Mouse (Mus musculus) layer of hippocampus, adult 9-11 months (tissue): ENCODE results near the gene Carm1.
A peak's percentile ranks its signal among the peaks of the same experiment; 100 is the strongest.

Experiments
- DNase-seq: peaks from one replicate; pipeline ENCODE4 v3.0.0; 2022

The Carm1 gene

DNA sequence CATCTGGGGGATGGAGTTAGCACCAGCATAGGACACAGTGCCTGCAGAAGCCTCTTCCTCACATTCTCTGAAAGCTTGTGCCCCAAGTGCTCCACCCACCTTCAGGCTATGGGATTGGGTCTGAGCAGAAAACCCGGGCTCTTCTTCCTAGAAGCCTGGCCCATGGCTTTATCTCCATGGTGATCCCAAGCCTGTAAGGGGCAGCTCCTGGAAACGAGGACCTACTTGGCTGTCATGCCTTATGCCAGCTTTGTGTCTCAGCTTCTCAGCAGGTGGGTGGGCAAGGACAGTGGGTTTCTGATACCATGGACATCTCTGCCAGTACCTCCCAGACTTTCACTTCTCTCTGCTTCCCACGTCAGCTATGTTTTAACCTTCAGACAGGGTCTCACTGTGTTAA lies 31.5 kb downstream of the Carm1 start:
- no peak for DNase-seq

DNA sequence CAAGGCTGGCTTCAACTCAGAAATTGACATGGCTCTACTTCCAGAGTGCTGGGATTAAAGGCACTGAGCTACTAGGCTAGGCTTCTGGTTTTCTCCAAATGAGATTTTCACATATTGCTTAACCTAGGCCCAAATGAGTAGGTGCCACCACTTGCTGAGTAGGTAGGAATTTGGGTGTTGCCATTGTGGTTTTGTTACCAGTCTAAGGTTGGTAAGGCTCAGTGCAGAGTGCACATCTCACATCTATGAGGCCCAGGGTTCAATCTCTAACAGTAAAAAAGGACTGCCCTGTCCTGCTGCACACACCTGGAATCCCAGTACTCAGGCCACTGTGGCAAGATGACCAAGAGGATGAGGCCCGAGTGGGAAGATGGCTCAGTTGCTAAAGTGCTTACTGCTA lies 38.7 kb downstream of the Carm1 start:
- DNase-seq: no peak

DNA sequence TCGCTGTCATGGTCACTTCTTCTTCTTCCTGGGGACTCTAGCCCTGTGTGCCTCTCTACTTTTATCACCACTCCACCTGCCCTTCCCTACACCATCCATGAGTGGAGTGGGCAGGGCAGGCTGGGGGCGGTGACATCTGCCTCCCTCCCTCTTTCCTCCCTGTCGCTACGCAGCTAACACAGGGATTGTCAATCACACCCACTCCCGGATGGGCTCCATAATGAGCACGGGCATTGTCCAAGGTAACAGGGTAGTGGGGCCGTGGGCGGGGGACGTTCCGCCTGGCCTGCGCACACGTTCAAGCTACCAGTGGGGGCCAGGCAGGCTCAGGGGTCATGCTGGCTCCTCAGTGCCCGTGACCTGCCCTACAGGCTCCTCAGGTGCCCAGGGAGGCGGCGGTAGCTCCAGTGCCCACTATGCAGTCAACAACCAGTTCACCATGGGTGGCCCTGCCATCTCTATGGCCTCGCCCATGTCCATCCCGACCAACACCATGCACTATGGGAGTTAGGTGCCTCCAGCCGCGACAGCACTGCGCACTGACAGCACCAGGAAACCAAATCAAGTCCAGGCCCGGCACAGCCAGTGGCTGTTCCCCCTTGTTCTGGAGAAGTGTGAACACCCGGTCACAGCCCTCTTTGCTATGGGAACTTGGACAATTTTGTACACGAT lies 41.1 kb downstream of the Carm1 start:
- peak; percentile 42 for DNase-seq

DNA sequence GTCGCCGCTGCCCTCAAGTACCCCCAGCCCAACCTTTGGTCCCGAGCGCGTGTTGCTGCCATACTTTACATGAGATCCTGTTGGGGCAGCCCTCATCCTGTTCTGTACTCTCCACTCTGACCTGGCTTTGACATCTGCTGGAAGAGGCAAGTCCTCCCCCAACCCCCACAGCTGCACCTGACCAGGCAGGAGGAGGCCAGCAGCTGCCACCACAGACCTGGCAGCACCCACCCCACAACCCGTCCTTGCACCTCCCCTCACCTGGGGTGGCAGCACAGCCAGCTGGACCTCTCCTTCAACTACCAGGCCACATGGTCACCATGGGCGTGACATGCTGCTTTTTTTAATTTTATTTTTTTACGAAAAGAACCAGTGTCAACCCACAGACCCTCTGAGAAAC lies 41.7 kb downstream of the Carm1 start:
- peak; percentile 19 for DNase-seq

DNA sequence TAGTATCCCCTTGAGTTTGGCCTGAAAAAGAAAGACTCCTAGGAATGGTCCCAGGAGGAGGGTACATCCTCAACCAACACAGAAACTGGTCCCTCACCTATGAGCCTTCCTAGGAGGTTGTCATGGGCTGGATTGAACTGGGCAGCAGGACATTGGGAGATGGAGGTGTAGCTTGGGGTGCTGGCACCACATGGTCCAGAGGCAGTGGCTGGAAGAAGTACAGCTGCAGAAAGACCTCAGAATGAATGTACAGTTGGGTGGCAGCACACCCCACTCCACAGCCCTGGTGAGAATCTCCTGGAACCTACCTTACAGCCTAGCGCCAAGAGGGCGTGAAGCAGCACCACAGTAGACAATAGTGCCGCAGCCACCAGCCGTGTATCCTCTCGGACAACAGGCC lies 42.8 kb downstream of the Carm1 start:
- DNase-seq: no peak

DNA sequence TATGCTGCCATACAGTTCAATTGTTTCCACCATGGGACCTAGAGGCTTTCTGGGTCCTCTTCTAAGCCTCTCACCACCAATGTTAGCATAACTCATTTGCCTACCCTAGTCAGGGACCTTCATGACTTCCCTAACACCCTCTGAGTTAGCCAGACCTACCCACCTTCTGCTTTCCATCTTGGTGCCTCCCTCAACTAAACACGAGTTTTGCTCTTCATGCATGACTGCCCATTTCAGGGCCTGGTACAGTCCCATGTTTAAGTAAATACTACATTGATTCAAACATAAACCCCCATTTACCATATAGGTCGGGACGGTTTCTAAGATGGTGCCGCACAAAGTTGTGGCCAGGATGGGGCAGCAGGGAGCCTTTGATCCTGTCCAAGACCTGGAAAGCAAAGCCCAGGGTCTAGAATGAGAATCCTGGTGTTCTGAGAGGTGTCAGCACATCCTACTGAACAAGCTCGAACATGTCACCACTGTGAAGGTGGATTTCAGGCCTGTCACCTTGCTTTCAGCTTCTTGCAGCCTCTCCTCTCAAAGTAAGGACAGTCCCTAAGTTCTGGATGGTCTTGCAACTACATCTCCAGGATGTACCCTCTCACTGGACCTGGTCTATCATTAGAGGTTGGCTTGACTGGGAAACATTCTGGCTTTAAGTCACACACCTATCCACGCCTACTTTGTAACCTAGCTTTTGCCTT lies 44.6 kb downstream of the Carm1 start:
- DNase-seq: no peak

DNA sequence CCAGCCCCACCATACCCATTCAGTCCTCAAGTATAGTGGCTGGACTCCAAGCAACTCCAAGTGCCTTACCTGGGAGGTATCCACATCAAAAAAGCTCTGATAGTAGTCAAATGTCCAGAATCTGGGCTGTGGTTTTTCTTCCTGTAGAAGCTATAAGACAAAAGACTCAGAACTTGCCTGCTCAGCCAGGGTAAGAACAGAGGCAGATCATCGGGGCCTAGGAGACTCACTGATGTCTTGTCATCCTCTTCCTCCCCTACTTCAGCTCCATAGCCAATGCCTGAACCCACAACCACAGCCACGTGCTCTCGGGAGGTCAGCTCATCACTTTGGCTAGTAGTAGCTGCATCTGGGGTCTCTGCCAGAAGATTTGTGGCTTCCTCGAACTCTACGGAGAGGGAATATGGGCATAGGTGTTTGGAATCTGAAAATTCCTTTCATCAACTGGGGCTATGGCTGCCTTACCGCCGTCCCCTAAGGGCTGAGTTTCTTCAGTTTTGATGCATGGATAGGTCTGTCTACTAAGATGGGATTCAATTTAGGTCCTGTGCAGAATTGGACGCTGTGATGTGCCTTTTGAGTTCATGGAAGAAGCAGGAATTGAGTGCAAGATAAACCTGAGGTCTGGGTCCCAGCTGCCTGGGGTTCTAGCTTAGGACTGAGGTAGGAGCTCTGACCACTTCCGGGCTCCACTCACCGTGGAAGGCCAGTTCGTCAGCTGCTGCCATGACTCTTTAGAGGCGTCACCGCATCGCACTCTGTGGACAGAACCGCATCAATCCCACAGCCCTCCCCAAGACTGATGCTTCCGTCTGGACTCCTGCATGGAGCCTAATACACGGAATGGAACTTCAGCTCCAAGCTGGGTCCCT lies 45.4 kb downstream of the Carm1 start:
- DNase-seq: no peak

DNA sequence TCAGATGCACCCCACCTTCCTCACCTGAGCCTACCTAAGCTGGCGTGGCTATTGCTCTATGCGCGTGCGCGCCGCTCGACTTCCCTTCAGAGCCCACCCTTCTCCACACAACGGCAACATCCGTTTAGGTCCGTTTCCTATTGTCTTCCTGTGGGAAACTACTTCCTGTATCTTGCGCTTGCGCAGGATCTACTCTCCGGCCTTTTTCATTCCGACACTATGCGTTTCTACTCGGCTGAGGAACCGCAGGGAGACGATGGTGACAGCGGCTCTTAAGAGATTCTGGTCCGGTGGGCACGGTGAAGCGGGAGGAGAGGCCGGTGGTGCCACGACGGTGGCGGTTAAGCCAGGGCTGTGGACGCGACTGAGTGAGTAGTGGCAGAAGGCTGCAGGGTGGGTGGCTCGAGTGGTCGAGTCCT lies 46.0 kb downstream of the Carm1 start, which contains the start of the genes Timm29 and Yipf2:
Gene Timm29 (plus strand): TSS at position 20 of the 419 bp plus-strand sequence.
Gene Yipf2 (minus strand): TSS at position 126 of the 419 bp plus-strand sequence.
- peak; percentile 95 for DNase-seq

DNA sequence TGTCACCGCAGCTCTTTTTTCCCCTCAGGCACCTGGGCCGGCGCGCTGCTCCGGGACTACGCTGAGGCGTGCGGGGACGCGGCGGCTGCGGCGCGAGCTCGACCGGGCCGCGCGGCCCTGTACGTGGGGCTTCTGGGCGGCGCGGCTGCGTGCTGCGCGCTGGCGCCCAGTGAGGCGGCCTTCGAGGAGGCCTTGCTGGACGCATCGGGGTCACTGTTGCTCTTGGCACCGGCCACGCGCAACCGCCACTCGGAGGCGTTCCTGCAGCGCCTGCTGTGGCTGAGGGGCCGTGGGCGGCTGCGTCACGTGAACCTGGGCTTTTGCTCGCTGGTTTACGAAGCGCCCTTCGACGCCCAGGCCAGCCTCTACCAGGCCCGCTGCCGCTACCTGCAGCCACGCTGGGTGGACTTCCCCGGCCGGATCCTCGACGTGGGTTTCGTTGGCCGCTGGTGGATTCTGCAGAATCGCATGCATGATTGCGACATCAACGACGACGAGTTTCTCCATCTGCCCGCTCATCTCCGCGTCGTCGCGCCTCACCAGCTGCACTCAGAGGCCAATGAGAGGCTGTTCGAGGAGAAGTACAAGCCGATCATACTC lies 46.5 kb downstream of the Carm1 start:
- peak; percentile 66 for DNase-seq

DNA sequence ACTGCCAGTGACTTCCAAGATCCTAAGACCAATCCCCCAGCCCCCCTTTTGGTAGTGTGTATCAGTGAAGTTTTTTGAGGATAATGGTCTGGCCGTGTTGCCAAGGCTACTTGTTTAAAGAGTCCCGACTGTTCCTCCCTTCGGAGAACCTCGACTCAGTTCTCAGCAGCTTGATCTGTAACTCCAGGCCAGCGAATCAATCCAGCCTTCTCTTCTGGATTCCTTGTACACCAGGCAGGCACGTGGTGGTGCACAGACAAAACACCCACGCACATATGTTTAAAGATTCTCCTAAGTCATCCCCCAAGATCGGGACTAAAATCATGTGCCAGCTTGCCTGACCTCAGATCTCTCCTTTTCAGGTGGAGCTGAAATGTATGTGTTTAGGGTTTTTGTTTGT lies 47.7 kb downstream of the Carm1 start:
- DNase-seq: peak; percentile 53

DNA sequence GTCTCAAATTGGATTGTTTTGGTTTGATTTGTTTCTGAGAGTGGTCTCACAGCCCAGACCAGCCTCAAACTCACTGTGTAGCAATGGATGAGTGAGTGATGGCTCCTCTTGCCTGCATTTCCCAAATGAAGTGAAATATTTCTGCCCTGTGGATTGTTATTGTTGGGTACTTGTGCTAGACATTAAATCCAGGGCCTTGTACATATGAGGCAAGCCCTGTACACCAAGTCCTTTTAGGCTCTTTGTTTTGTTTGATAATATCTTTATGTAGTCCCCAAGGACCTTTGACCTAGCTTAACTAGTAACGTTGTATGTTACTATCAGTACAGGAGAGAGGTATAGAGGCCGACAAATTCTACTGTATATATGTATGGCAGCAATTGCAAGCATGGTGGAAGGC lies 48.1 kb downstream of the Carm1 start:
- no peak for DNase-seq

DNA sequence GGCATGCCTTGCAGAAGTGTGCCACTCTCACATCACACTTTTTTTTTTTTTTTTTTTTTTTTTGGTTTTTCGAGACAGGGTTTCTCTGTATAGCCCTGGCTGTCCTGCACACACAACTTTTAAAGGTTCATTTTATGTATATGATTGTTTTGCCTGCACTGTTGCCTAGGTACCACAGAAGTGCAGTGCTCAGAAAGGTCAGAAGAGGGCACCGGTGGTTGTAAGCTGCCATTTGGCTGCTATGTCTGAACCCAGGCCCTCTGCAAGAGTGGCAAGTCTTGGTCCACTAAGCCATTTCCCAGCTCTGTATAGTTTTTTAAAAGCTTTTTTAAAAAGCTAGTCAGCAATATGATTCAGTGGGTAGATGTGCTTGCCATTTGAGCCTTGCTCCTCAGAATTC lies 51.5 kb downstream of the Carm1 start:
- no peak for DNase-seq

DNA sequence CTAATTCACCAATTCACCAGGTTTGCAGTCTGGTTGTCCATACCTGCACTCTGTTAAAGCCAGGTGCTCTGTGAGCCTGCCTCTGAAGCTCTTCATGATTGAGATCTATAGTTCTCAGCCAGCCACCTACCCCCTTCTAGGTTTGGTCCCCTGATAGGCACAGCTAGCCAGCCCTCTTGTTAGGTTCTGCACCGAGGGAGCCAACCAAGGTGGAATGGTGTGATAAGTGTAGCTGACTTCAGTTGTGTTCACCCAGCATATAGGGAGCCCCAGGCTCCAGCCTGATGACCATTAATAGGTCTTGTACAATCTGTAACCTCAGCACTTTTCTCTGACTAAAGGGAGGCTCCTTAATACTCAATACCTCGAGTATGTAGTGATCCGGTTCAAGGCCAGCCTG lies 53.5 kb downstream of the Carm1 start:
- DNase-seq: no peak

DNA sequence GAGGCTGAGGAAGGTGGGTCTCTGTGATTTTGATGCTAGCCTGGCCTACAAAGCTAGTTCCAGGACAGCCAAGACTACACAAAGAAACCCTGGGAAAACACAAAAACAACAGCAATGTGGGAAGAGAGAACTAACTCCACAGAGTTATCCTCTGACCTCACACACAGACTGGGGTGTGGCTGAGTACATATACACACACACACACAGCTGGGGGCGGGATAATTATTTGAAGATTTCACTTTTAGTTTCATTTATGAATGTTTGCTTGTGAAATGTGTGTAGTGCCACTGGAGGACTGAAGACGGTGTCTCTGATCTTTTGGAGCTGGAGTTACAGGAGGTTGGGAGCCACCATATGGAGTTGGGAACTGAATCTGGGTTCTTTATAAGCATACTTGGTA lies 54.4 kb downstream of the Carm1 start:
- DNase-seq: no peak

DNA sequence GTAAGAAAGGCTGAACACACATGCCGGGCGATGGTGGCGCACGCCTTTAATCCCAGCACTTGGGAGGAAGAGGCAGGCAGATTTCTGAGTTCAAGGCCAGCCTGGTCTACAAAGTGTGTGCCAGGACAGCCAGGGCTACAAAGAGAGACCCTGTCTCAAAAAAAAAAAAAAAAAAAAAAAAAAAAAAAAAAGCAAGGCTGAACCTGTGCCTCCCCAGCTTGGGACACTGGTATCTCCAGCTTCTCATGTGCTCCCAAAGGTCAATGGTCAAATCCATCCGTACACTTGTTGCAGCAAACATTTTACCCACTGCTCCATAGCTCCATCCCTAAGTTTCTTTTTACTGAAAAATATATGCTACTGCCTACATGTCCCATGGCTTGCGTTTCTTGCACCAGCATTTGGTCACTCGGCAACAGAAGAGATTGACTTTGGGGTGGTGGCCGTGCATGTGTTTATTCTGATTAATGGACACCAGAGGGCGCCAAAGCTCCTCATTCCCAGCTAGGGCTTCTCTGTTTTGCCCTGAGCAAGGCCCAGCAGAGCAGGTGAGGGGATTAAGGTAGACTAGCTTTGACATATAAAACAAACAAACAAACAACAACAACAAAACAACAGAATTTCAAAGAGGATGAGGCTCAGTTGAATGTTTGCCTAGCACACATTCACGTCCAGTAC lies 55.2 kb downstream of the Carm1 start:
- DNase-seq: peak; percentile 36

DNA sequence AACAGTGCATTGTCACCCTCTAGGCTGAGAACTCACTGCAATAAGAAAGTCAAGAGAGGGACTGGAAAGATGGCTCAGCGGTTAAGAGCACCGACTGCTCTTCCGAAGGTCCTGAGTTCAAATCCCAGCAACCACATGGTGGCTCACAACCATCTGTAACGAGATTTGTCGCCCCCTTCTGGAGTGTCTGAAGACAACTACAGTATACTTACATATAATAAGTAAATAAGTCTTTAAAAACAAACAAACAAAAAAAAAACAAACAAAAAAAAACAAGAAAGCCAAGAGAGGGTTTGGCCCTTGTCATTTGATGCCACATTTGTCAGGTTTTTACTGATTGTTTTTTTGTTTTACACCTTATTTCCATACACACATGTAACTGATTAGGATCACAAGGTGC lies 57.4 kb downstream of the Carm1 start:
- no peak for DNase-seq

DNA sequence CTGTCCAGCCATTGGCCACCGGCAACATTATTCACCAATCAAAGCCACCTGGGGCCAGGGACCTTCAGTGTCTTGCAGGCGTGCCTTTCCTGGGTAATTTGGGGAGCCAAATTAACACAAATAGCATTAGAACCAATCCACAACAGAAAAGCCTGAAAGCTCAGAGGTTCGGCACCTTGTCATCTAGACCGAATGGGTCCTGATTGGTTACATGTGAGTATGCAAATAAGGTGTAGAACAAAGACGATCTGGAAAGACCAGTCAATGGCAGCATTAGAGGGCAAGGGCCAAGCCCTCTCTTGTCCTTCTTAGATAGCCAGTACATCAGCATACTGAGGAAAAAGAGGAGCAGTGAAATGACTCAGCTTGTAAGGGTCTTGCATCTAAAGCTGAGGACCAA lies 59.2 kb downstream of the Carm1 start:
- DNase-seq: no peak

DNA sequence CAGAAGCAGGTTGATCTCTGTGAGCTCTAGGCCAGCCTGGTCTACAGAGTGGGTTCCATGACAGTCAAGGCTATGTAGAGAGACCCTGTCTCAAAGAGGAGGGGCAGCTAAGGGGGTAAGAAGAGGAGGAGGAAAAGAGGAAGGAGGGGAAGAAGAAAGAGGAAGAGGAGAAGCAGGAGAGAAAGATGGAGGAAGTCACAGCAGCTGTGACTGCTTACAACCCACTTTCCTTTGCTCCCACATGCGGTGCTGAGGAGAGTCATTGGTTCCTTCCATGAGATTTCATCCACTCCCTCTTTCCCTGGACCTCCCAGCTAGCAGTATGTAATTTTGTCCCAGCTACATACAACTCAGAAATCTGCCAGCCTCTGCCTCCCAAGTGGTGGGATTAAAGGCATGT lies 60.0 kb downstream of the Carm1 start:
- no peak for DNase-seq

DNA sequence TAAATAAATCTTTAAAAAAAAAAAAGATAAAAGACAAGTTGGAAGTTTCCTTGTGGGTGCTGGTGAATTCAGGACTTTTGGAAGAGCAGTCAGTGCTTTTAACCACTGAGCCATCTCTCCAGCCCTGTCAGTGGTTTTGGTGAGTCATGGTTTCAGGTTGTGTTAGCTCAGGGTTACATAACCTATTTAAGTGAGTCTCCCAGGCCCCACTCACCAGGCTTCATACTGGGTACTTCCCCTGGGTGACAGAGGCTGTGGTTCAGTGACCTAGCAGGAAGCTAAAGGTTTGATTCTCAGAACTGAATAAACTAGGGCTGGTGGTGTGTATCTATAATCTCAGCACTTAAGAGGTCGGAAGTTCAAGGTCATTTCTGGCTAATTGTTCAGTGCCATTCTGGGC lies 63.2 kb downstream of the Carm1 start:
- no peak for DNase-seq

DNA sequence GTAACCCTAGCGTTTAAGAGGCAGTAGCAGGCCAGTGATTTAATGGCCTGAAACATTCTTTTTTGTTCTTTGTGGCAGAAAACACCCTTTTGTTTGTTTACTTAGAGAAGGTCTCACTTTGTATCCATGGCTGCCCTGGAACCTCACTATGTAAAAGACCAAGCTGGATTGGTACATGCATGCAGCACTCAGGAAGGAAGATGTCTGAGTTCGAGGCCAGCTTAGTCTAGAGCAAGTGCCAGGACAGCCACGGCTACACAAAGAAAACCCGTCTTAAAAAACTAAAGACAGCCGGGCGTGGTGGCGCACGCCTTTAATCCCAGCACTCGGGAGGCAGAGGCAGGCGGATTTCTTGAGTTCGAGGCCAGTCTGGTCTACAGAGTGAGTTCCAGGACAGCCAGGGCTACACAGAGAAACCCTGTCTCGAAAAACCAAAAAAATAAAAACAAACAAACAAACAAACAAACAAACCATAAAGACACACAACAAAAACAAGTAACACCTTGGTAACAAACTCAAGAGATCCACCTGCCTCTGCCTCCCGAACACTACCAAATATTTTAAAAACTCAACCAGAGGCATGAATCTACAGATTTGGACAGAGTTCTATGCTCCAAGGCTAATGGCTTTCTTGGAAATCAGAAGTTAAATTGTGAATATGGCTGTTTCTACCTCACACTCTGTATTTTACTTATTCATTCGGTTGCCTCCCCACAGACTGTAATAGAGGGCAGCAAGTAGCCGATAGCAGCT lies 68.3 kb downstream of the Carm1 start:
- no peak for DNase-seq

DNA sequence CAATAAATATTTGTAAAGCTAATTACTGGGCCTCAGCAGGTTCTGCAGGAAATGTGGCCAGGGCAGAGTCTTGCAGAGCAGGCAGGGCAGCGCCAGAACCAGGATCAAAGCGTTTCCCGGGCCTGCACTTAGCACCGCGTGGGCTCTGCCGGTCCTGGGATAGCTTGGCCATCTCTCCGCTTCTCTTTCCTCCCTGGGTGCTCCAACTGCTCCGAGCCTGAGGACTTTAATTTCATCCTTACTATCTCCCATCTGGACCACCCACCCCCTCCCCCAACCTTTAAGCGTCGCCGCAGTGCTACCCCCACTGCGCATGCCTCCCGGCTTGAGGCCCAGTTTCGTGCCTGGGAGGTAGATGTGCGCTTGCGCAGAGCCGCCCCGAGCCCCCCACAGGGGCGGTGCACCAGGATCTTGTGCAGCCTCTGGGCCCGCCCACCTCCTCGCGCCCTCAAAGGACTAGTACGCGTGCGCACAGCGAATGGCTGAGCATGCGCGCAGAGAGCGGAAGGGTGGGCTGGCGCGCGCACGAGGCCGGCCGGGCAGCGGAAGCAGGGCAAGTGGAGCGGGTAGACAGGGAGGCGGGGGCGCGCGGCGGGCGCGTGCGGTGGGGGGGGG lies 69.0 kb downstream of the Carm1 start, which contains the start of gene Smarca4:
Gene Smarca4 (plus strand): TSS at position 553 of the 615 bp plus-strand sequence.
- peak; percentile 100 for DNase-seq
